Mouse (Mus musculus) heart, embryonic 14.5 days (tissue): ENCODE results near the gene Aipl1. TPM values are rescaled to one million over a fixed set of nuclear protein-coding genes. Genes with fewer than 3 reads are reported as not detected.

Experiments
- ATAC-seq: fragments of 200-750 bp; cut with Nextera tagmentation; 2 replicates; pipeline ENCODE4 v1.8.0; 2017; ENCODE audit warnings: low read depth, moderate TSS enrichment; ENCODE audit not compliant: insufficient number of reproducible peaks, insufficient read depth, low FRiP score
- H3K27ac ChIP-seq, 2 experiments: fragments of 200-500 bp in 1 of 2; fragments of 300-500 bp in 1 of 2; sonication (generic) in 1 of 2; replicated peaks in 1 of 2; 2 replicates each; pipeline ENCODE4 v1.5.1; 2012 to 2014; ENCODE audit warnings: low read depth in 2 of 2, low read length in 2 of 2, control low read depth in 1 of 2, mild to moderate bottlenecking in 1 of 2, mixed read lengths in 1 of 2; ENCODE audit not compliant: control insufficient read depth in 1 of 2, insufficient read depth in 1 of 2
- H3K27me3 ChIP-seq: fragments of 300-500 bp; sonication (generic); 2 replicates; pipeline ENCODE4 v1.6.1; 2014; ENCODE audit warnings: mild to moderate bottlenecking, low read length, control low read depth; ENCODE audit not compliant: control insufficient read depth, insufficient read depth
- H3K36me3 ChIP-seq: fragments of 300-500 bp; sonication (generic); 2 replicates; pipeline ENCODE4 v1.6.1; 2014; ENCODE audit warnings: mild to moderate bottlenecking, control low read depth, low read length, mixed read lengths; ENCODE audit not compliant: control insufficient read depth, insufficient read depth
- H3K4me1 ChIP-seq, 2 experiments: fragments of 200-500 bp in 1 of 2; fragments of 300-500 bp in 1 of 2; sonication (generic) in 1 of 2; 2 replicates each; pipeline ENCODE4 v1.6.1; 2012 to 2014; ENCODE audit warnings: low read length in 2 of 2, control low read depth in 1 of 2, mixed read lengths in 1 of 2; ENCODE audit not compliant: control insufficient read depth in 2 of 2, insufficient read depth in 2 of 2
- H3K4me2 ChIP-seq: fragments of 300-500 bp; sonication (generic); 2 replicates; pipeline ENCODE4 v1.6.1; 2014; ENCODE audit warnings: mild to moderate bottlenecking, low read length
- H3K4me3 ChIP-seq, 2 experiments: fragments of 200-500 bp in 1 of 2; fragments of 300-500 bp in 1 of 2; sonication (generic) in 1 of 2; 2 replicates each; pipeline ENCODE4 v1.5.1; 2012 to 2014; ENCODE audit warnings: low read length in 2 of 2, mild to moderate bottlenecking in 2 of 2, control low read depth in 1 of 2, low read depth in 1 of 2, moderate library complexity in 1 of 2; ENCODE audit not compliant: control insufficient read depth in 1 of 2, insufficient read depth in 1 of 2
- H3K9ac ChIP-seq: fragments of 300-500 bp; sonication (generic); 2 replicates; pipeline ENCODE4 v1.6.1; 2014; ENCODE audit warnings: mild to moderate bottlenecking, low read length
- H3K9me3 ChIP-seq: fragments of 300-500 bp; sonication (generic); 2 replicates; pipeline ENCODE4 v1.6.1; 2016; ENCODE audit warnings: low read length, control low read depth; ENCODE audit not compliant: control insufficient read depth
- WGBS: fragments of 180-500 bp; shearing (Covaris S2); extraction: QIAGEN DNeasy Blood & Tissue Kit; methylation state at CpG from one replicate; pipeline ENCODE4 v1.1.7; 2014; 5-methylcytosine and 5-hydroxymethylcytosine counted together
- polyA plus RNA-seq: library from polyadenylated mRNA; unstranded; fragments of >200 nt; fragmentation: Nextera tagmentation; extraction: Ambion mirVana; gene quantifications from 2 replicates; pipeline ENCODE4 v1.2.1, GENCODE M21; 2014

Gene Aipl1
- polyA plus RNA-seq, 1 experiment from 2014 or later = 0.36 TPM

DNA sequence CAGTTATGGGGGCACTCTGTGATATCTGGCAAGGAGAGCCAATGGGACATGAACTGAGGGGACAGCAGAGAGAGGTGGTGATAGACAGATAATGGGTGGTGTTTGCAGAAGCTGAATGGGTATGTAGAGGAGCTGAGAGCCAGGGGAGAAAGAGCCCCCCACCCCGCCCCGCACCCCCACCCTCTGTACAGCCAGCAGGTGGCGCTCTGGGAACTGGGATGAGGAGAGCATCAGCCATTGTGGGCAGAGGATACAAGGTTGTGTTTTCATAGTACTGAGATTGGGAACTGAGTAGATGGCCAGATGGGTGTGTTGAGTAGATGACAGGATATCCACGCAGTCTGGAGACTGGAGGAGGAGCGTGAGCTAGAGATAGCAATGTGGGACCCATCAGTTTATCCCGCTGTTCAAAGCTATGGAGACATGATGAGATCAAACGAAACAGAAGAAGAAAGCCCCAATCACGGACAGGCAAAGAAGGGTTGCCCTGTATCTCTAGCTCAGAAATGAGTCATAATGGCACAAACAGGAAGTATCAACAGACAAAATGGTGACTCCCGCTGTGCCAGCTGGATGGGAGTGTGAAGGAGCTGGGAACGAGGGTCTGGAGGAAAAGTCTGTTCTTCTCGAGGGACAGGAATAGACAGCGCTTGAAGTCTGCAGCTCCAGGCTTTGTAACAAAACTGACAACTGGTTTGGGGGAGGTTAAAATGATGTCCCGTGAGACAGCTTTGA is 20.6 kb downstream of the Aipl1 start:
- H3K4me2 ChIP-seq = no peak overlapping the region
- H3K27me3 ChIP-seq = no peaks in the 10 kb centered on the region
- no peaks in the 10 kb centered on the region for H3K36me3 ChIP-seq
- no peaks in the 10 kb centered on the region for H3K4me1 ChIP-seq
- ATAC-seq = no peak
- H3K9ac ChIP-seq = no peak overlapping the region
- no peak overlapping the region for H3K27ac ChIP-seq
- 76% methylated on average over 13 of the region's 13 CpGs for WGBS
- no peaks in the 10 kb centered on the region for H3K9me3 ChIP-seq
- no peak overlapping the region for H3K4me3 ChIP-seq

DNA sequence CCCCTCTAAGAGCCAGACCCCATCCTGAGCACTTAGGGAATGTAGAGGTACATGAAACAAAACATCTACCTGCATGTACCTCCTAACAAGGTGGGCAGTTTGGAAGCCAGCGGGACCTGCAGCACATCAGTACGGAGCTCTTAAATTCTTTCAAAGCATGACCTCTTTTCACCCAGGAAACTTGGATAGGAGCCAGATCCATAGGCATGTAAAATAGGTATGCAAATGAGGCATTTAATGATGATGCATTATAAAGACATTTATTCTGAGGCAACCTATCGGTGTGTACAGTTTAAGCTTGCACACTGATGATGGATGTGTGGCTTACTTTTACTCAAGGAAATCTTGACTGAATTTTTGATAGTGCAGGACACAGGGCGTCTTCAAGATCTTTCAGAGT is 22.6 kb downstream of the Aipl1 start:
- Histone ChIP-seq H3K27ac (no peak overlapping the region), H3K4me2 (no peak overlapping the region), H3K9me3 (no peaks in the 10 kb centered on the region), H3K36me3 (no peaks in the 10 kb centered on the region), H3K4me3 (no peak overlapping the region), H3K9ac (no peak overlapping the region), H3K4me1 (0 out of 4 replicates have a peak, but pooled peaks cover 0 to 3% of the 10 kb centered on the region in 2 experiments), H3K27me3 (no peaks in the 10 kb centered on the region)
- WGBS = 74% methylated on average over 4 of the region's 4 CpGs
- ATAC-seq = no peak

DNA sequence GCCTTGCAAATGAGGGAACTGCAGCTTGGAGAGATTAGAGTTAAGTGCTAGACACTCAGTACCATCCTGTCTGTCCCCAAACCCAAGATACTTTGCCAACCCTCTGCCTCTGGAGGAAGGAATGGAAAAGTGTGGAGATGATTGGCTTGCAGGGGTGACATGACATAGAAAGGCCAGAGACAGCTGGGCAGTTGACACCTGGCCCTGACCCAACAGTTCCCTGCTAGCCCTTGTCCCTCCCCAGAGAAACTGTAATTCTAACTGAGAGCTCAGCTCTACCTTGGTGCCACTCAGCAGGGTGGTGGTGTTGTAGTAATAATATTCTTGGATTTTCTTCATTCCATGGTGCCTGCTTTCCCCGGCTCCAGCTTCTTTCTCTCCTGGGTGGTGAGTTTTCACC is 25.4 kb downstream of the Aipl1 start:
- Histone ChIP-seq H3K27ac (no peak overlapping the region), H3K9me3 (no peaks in the 10 kb centered on the region), H3K4me3 (no peak overlapping the region), H3K27me3 (no peaks in the 10 kb centered on the region), H3K4me1 (peaks cover 4 to 7% of the 10 kb centered on the region in 2 experiments; a peak in 1 of 4 replicates), H3K4me2 (no peak overlapping the region), H3K36me3 (no peaks in the 10 kb centered on the region), H3K9ac (no peak overlapping the region)
- no peak for ATAC-seq
- WGBS = 88% methylated on average over 1 of the region's 1 CpGs

DNA sequence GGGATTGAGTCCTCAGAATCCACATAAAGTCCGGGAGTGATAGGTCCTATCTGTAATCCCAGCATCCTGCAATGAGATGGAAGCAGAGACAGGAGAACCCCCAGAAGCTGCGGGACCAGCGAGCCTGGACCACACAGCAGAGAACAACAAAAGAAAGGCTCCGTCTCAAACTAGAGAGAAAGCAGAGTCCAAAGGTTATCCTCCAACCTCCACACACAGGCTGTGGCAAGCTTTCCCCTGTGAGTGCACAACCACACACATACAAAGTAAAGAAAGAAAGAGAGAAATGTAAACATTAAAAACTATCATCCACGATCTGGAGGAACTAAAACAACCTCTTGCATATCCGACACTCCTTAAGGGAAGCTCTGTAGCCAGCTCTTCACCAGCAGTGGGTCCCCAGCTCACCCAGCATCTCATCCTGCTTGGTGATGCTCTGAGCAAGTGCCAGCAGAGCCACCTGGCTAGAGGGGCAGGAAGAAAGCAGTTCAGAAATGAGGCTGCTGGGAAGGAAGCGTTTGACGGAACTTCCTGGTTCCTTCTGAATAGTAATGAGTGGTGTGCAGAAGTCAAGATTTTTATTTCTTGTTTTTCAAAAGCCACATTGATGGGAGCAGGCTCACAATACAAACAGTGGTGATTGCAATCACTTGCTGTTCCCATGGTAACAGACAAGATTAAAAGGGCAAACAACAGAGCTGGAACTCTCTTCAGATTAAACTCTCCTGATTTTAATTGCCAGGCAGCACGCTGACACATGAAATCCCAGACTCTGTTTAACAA is 26.2 kb downstream of the Aipl1 start:
- no peak for ATAC-seq
- no peak overlapping the region for H3K4me3 ChIP-seq
- no peaks in the 10 kb centered on the region for H3K36me3 ChIP-seq
- H3K4me1 ChIP-seq = peaks cover 4 to 7% of the 10 kb centered on the region in 2 experiments; a peak in 1 of 4 replicates
- no peak overlapping the region for H3K27ac ChIP-seq
- H3K4me2 ChIP-seq = no peak overlapping the region
- H3K9ac ChIP-seq = no peak overlapping the region
- H3K9me3 ChIP-seq = no peaks in the 10 kb centered on the region
- H3K27me3 ChIP-seq = no peaks in the 10 kb centered on the region
- WGBS = 61% methylated on average over 9 of the region's 9 CpGs

DNA sequence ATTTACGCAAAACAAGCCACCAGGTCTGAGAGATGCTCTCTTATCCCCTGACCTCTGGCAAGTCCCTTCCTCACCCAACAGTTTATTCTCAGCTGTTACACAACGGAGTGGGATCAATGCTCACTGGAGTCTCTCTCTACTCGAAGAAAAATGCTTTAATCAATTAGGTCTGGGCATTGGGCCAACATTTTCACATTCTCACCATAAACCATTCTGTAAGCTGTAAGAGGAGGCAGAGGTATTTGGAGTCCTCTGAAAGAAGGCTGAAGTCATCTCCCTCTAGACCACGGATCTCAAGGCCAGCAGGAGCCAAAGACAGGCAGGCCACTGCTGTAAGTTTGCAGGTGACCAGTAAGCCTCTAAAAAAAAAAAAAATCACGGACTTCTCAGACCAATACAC is 26.9 kb downstream of the Aipl1 start:
- no peak overlapping the region for H3K4me2 ChIP-seq
- 30% methylated on average over 5 of the region's 5 CpGs for WGBS
- no peaks in the 10 kb centered on the region for H3K9me3 ChIP-seq
- peaks cover 4 to 7% of the 10 kb centered on the region in 2 experiments; a peak in 1 of 4 replicates for H3K4me1 ChIP-seq
- ATAC-seq = no peak
- H3K36me3 ChIP-seq = no peaks in the 10 kb centered on the region
- H3K27me3 ChIP-seq = no peaks in the 10 kb centered on the region
- H3K4me3 ChIP-seq = no peak overlapping the region
- H3K9ac ChIP-seq = no peak overlapping the region
- H3K27ac ChIP-seq = no peak overlapping the region

DNA sequence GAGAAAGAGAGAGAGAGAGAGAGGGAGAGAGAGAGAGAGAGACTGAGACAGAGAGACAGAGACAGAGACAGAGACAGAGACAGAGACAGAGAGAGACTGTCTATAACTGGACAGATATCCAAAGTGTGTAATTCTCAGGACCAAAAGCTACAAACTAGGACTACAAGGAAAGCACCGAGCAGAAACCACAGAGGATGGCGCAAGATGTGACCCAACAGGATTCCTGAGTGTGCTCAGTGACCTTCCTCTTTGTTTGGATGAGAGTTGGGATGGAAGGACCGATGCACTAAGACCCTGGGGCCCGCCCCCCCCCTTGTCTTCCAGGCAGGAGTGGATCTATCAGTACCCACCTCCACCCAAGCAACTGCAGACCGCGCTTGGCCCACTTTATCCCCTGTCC is 31.8 kb downstream of the Aipl1 start:
- H3K9ac ChIP-seq = no peak overlapping the region
- H3K27ac ChIP-seq = no peak overlapping the region
- 87% methylated on average over 6 of the region's 6 CpGs for WGBS
- no peaks in the 10 kb centered on the region for H3K9me3 ChIP-seq
- H3K27me3 ChIP-seq = no peaks in the 10 kb centered on the region
- H3K4me2 ChIP-seq = no peak overlapping the region
- H3K4me3 ChIP-seq = no peak overlapping the region
- peaks cover 4 to 7% of the 10 kb centered on the region in 2 experiments; a peak in 1 of 4 replicates for H3K4me1 ChIP-seq
- no peaks in the 10 kb centered on the region for H3K36me3 ChIP-seq
- no peak for ATAC-seq

DNA sequence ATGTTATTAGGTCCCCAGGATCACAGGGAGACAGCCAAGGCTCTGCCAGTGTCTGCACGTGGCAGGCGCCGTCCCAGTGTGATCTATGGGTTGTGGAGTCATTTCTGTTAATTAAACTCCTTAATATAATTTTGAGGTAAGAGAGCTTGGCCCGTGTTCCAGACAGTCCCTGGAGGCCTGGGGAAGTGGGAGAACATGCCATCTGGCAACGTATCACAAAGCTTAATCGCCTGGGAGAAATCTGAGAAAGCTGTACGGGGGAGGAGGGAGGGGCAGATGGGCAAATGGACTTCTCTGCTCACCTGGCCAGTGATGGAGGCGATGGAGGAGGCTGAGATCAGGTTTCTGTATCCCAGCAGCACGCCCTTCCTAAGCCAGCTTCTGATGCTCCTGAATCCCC is 34.1 kb downstream of the Aipl1 start:
- Histone ChIP-seq H3K36me3 (no peaks in the 10 kb centered on the region), H3K9me3 (no peaks in the 10 kb centered on the region), H3K4me2 (no peak overlapping the region), H3K27ac (no peak overlapping the region), H3K4me1 (peaks cover 2 to 4% of the 10 kb centered on the region in 2 experiments; a peak in 1 of 4 replicates), H3K9ac (no peak overlapping the region), H3K27me3 (no peaks in the 10 kb centered on the region; the same call in 1 of the 2 replicates), H3K4me3 (no peak overlapping the region)
- no peak for ATAC-seq
- WGBS = 68% methylated on average over 9 of the region's 9 CpGs
